Mouse (Mus musculus): Measurements from ENCODE around the gene Vmn1r118. TPM values are rescaled to one million over a fixed set of nuclear protein-coding genes. Genes with fewer than 3 reads are reported as not detected.
"Not testable (repeated sequence)": the region's sequence is repeated elsewhere in the genome, so short reads cannot be mapped to it uniquely, and the experiment has no call there.

The Vmn1r118 gene
- polyA plus RNA-seq (2012; rRNA removed) = not detected in 2 replicates

GRCm38 (mm10) chr7:20912247-20912646, at the start of gene Vmn1r118:
Vmn1r118 (minus strand) TSS chr7:20912347.
- not testable (repeated sequence) for DNase-seq (ENCODE audit: extremely low spot score in 1 of 2, low spot score in 1 of 2)

- DNase-seq (ENCODE audit: extremely low spot score in 1 of 2, low spot score in 1 of 2) = not testable (repeated sequence)
Observed at GRCm38 (mm10) chr7:20884021-20884420, 28.1 kb downstream of the Vmn1r118 start, which contains the start of gene Vmn1r117. Vmn1r117 (minus strand) TSS chr7:20884121.

GRCm38 (mm10) chr7:20871956-20872355, 40.2 kb downstream of the Vmn1r118 start, which contains the start of gene Vmn1r116:
Vmn1r116 (plus strand) TSS chr7:20872256.
- DNase-seq (ENCODE audit: extremely low spot score in 1 of 2, low spot score in 1 of 2) = not testable (repeated sequence)

Other genes with a start within 250 kb of the Vmn1r118 start
- not detected in 2 replicates for gene Vmn1r107, start 243.4 kb downstream of the Vmn1r118 start, polyA plus RNA-seq (2012; rRNA removed)
- gene Vmn1r111, start 209.1 kb downstream of the Vmn1r118 start, polyA plus RNA-seq (2012; rRNA removed) = not detected in 2 replicates
- not detected in 2 replicates for gene Gm10668, start 181.7 kb downstream of the Vmn1r118 start, polyA plus RNA-seq (2012; rRNA removed)
- not detected in 2 replicates for gene Vmn1r112, start 141.2 kb downstream of the Vmn1r118 start, polyA plus RNA-seq (2012; rRNA removed)
- gene Vmn1r113, start 125.1 kb downstream of the Vmn1r118 start, polyA plus RNA-seq (2012; rRNA removed) = not detected in 2 replicates
- gene Vmn1r114, start 100.2 kb downstream of the Vmn1r118 start, polyA plus RNA-seq (2012; rRNA removed) = not detected in 2 replicates
- gene Vmn1r115, start 67.4 kb downstream of the Vmn1r118 start, polyA plus RNA-seq (2012; rRNA removed) = not detected in 2 replicates
- gene Vmn1r116, start 40.1 kb downstream of the Vmn1r118 start, polyA plus RNA-seq (2012; rRNA removed) = not detected in 2 replicates
- not detected in 2 replicates for gene Vmn1r117, start 28.2 kb downstream of the Vmn1r118 start, polyA plus RNA-seq (2012; rRNA removed)
- gene Vmn1r119, start 100.1 kb upstream of the Vmn1r118 start, polyA plus RNA-seq (2012; rRNA removed) = not detected in 2 replicates
- gene Vmn1r120, start 141.4 kb upstream of the Vmn1r118 start, polyA plus RNA-seq (2012; rRNA removed) = not detected in 2 replicates
- gene Vmn1r121, start 186.2 kb upstream of the Vmn1r118 start, polyA plus RNA-seq (2012; rRNA removed) = not detected in 2 replicates
- not detected in 2 replicates for gene Vmn1r122, start 221.8 kb upstream of the Vmn1r118 start, polyA plus RNA-seq (2012; rRNA removed)
- gene Vmn1r123, start 249.8 kb upstream of the Vmn1r118 start, polyA plus RNA-seq (2012; rRNA removed) = not detected in 2 replicates

Measured in frontal cortex, adult 2 months (tissue).